Mouse (Mus musculus) embryonic facial prominence, embryonic 11.5 days (tissue): ENCODE measurements around the gene Cntrl. TPM values are rescaled to one million over a fixed set of nuclear protein-coding genes. Genes with fewer than 3 reads are reported as not detected.

Experiments used
- ATAC-seq: fragments of 200-750 bp; cut with Nextera tagmentation; replicated peaks from 2 replicates; pipeline ENCODE4 v1.8.0; 2017; ENCODE audit warnings: low read depth; ENCODE audit not compliant: insufficient number of reproducible peaks, low FRiP score, low TSS enrichment
- DNase-seq: peaks from one replicate; pipeline ENCODE4 v3.0.0-alpha.2; 2015; ENCODE audit warnings: low spot score
- H3K27ac ChIP-seq: fragments of 300-500 bp; sonication (generic); replicated peaks from 2 replicates; pipeline ENCODE4 v1.5.1; 2014; ENCODE audit warnings: mild to moderate bottlenecking, low read depth, low read length, control low read depth
- H3K27me3 ChIP-seq: fragments of 300-500 bp; sonication (generic); 2 replicates; pipeline ENCODE4 v1.6.1; 2014; ENCODE audit warnings: mild to moderate bottlenecking, low read length, moderate library complexity, mixed read lengths; ENCODE audit not compliant: control insufficient read depth, insufficient read depth
- H3K36me3 ChIP-seq: fragments of 300-500 bp; sonication (generic); replicated peaks from 2 replicates; pipeline ENCODE4 v1.6.1; 2014; ENCODE audit warnings: low read depth, mild to moderate bottlenecking, low read length, moderate library complexity, mixed read lengths; ENCODE audit not compliant: control insufficient read depth, insufficient read depth
- H3K4me1 ChIP-seq: fragments of 300-500 bp; sonication (generic); 2 replicates; pipeline ENCODE4 v1.6.1; 2014; ENCODE audit warnings: low read length, mixed read lengths; ENCODE audit not compliant: control insufficient read depth, insufficient read depth
- H3K4me2 ChIP-seq: fragments of 300-500 bp; sonication (generic); 2 replicates; pipeline ENCODE4 v1.6.1; 2014; ENCODE audit warnings: low read depth, mild to moderate bottlenecking, control low read depth, low read length, moderate library complexity
- H3K4me3 ChIP-seq: fragments of 300-500 bp; sonication (generic); 2 replicates; pipeline ENCODE4 v1.5.1; 2014; ENCODE audit warnings: low read depth, low read length, control low read depth
- H3K9ac ChIP-seq: fragments of 300-500 bp; sonication (generic); replicated peaks from 2 replicates; pipeline ENCODE4 v1.6.1; 2014; ENCODE audit warnings: mild to moderate bottlenecking, control low read depth, low read length
- H3K9me3 ChIP-seq: fragments of 300-500 bp; sonication (generic); replicated peaks from 2 replicates; pipeline ENCODE4 v1.6.1; 2016; ENCODE audit warnings: mild to moderate bottlenecking, low read length, inconsistent platforms, mixed read lengths; ENCODE audit not compliant: control insufficient read depth
- WGBS: fragments of 180-500 bp; shearing (Covaris S2); extraction: QIAGEN DNeasy Blood & Tissue Kit; methylation state at CpG from one replicate; pipeline ENCODE4 v1.1.7; 2014; 5-methylcytosine and 5-hydroxymethylcytosine counted together
- polyA plus RNA-seq: library from polyadenylated mRNA; unstranded; fragments of >200 nt; fragmentation: Nextera tagmentation; extraction: Ambion mirVana; gene quantifications from 2 replicates; pipeline ENCODE4 v1.2.1, GENCODE M21; 2014

Gene Cntrl
- polyA plus RNA-seq, 1 experiment from 2014 or later, result 32.7 TPM

- WGBS, result 86% methylated on average over 8 of the region's 8 CpGs
- DNase-seq, result no peak
- H3K4me2 ChIP-seq, result no peak overlapping the region
- H3K9ac ChIP-seq, result no peak overlapping the region
- H3K27me3 ChIP-seq, result no peaks in the 10 kb centered on the region
- peaks cover 21% of the 10 kb centered on the region for H3K36me3 ChIP-seq
- no peaks in the 10 kb centered on the region for H3K9me3 ChIP-seq
- no peaks in the 10 kb centered on the region for H3K4me1 ChIP-seq
- no peak for ATAC-seq
- no peak overlapping the region for H3K27ac ChIP-seq
- H3K4me3 ChIP-seq, result no peak overlapping the region
Observed at GRCm38 (mm10) chr2:35153844-35154554, 44.7 kb downstream of the Cntrl start.

GRCm38 (mm10) chr2:35156985-35157384, 47.7 kb downstream of the Cntrl start:
- H3K36me3 ChIP-seq, result peaks cover 12% of the 10 kb centered on the region
- no peaks in the 10 kb centered on the region for H3K4me1 ChIP-seq
- DNase-seq, result no peak
- H3K9me3 ChIP-seq, result no peaks in the 10 kb centered on the region
- no peak overlapping the region for H3K27ac ChIP-seq
- no peak overlapping the region for H3K4me2 ChIP-seq
- WGBS, result 85% methylated on average over 2 of the region's 2 CpGs
- H3K9ac ChIP-seq, result no peak overlapping the region
- no peak for ATAC-seq
- no peak overlapping the region for H3K4me3 ChIP-seq
- H3K27me3 ChIP-seq, result no peaks in the 10 kb centered on the region

GRCm38 (mm10) chr2:35157836-35158235, 48.5 kb downstream of the Cntrl start:
- H3K4me2 ChIP-seq, result no peak overlapping the region
- DNase-seq, result no peak
- no peak overlapping the region for H3K27ac ChIP-seq
- no peak overlapping the region for H3K9ac ChIP-seq
- ATAC-seq, result no peak
- peaks cover 9% of the 10 kb centered on the region for H3K36me3 ChIP-seq
- H3K4me1 ChIP-seq, result no peaks in the 10 kb centered on the region
- WGBS, result 81% methylated on average over 7 of the region's 7 CpGs
- H3K9me3 ChIP-seq, result no peaks in the 10 kb centered on the region
- H3K27me3 ChIP-seq, result no peaks in the 10 kb centered on the region
- no peak overlapping the region for H3K4me3 ChIP-seq

- ATAC-seq, result no peak
- Histone ChIP-seq H3K4me3 (no peak overlapping the region), H3K27me3 (no peaks in the 10 kb centered on the region), H3K9ac (no peak overlapping the region), H3K36me3 (peaks cover 9% of the 10 kb centered on the region), H3K27ac (no peak overlapping the region), H3K4me1 (no peaks in the 10 kb centered on the region), H3K9me3 (no peaks in the 10 kb centered on the region), H3K4me2 (no peak overlapping the region)
- 74% methylated on average over 3 of the region's 3 CpGs for WGBS
- DNase-seq, result no peak
Observed at GRCm38 (mm10) chr2:35158358-35158757, 49.1 kb downstream of the Cntrl start.

- H3K27ac ChIP-seq, result no peak overlapping the region
- H3K4me3 ChIP-seq, result no peak overlapping the region
- H3K27me3 ChIP-seq, result no peaks in the 10 kb centered on the region
- H3K4me1 ChIP-seq, result no peaks in the 10 kb centered on the region
- WGBS, result 64% methylated on average over 5 of the region's 5 CpGs
- no peak overlapping the region for H3K9ac ChIP-seq
- no peak overlapping the region for H3K4me2 ChIP-seq
- DNase-seq, result peak; percentile 20
- H3K9me3 ChIP-seq, result no peaks in the 10 kb centered on the region
- peaks cover 11% of the 10 kb centered on the region for H3K36me3 ChIP-seq
- ATAC-seq, result no peak
Observed at GRCm38 (mm10) chr2:35160206-35160605, 50.9 kb downstream of the Cntrl start.

GRCm38 (mm10) chr2:35161846-35162488, 52.7 kb downstream of the Cntrl start:
- Histone ChIP-seq H3K36me3 (peaks cover 16% of the 10 kb centered on the region), H3K9me3 (no peaks in the 10 kb centered on the region), H3K4me3 (no peak overlapping the region), H3K4me2 (no peak overlapping the region), H3K9ac (no peak overlapping the region), H3K27me3 (no peaks in the 10 kb centered on the region), H3K27ac (no peak overlapping the region), H3K4me1 (no peaks in the 10 kb centered on the region)
- no peak for ATAC-seq
- WGBS, result 78% methylated on average over 4 of the region's 4 CpGs
- no peak for DNase-seq

DNA sequence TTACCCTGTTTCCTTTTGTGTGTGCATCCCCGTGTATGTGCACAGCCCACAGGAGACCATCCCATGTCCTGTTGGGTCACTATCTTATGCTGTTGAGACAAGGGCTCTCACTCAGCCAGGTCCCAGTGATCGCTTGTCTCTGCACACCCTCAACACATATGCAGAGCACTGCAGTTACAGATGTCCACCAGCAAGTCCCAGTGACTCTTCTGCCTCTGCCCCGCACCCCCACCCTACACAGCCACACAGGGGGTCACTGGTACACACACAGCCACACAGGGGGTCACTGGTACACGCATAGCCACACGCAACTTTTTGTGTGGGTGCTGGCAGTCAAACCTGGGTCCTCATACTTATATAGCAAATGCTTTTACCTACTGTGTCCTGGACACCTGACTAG, 54.1 kb downstream of the Cntrl start:
- no peaks in the 10 kb centered on the region for H3K27me3 ChIP-seq
- no peaks in the 10 kb centered on the region for H3K9me3 ChIP-seq
- ATAC-seq (no peak), DNase-seq (no peak)
- H3K4me3 ChIP-seq, result no peak overlapping the region
- no peak overlapping the region for H3K4me2 ChIP-seq
- 88% methylated on average over 5 of the region's 5 CpGs for WGBS
- no peak overlapping the region for H3K27ac ChIP-seq
- H3K36me3 ChIP-seq, result peaks cover 18% of the 10 kb centered on the region
- no peaks in the 10 kb centered on the region for H3K4me1 ChIP-seq
- no peak overlapping the region for H3K9ac ChIP-seq

GRCm38 (mm10) chr2:35165416-35165815, 56.1 kb downstream of the Cntrl start:
- Histone ChIP-seq H3K4me3 (no peak overlapping the region), H3K27ac (no peak overlapping the region)
- 94% methylated on average over 13 of the region's 13 CpGs for WGBS

More at GRCm38 (mm10) chr2:35165416-35165815, 56.1 kb downstream of the Cntrl start:
- no peaks in the 10 kb centered on the region for H3K4me1 ChIP-seq
- H3K27me3 ChIP-seq, result no peaks in the 10 kb centered on the region
- peaks cover 16% of the 10 kb centered on the region for H3K36me3 ChIP-seq
- no peak overlapping the region for H3K4me2 ChIP-seq
- DNase-seq, result no peak
- H3K9me3 ChIP-seq, result no peaks in the 10 kb centered on the region
- ATAC-seq, result no peak
- no peak overlapping the region for H3K9ac ChIP-seq
